Mouse (Mus musculus) heart, postnatal 0 days (tissue): ENCODE results near the gene Gm21969. TPM values are rescaled to one million over a fixed set of nuclear protein-coding genes. Genes with fewer than 3 reads are reported as not detected.

ENCODE experiments used
- ATAC-seq: fragments of 200-750 bp; cut with Nextera tagmentation; 2 replicates; pipeline ENCODE4 v1.8.0; 2017; ENCODE audit warnings: low read depth, moderate number of reproducible peaks, moderate library complexity; ENCODE audit not compliant: insufficient read depth
- DNase-seq: peaks from one replicate; pipeline ENCODE4 v3.0.0-alpha.2; 2016; ENCODE audit warnings: low spot score
- H3K27ac ChIP-seq: fragments of 300-500 bp; sonication (generic); 2 replicates; pipeline ENCODE4 v1.5.1; 2014; ENCODE audit warnings: low read depth, mild to moderate bottlenecking
- H3K27me3 ChIP-seq: fragments of 300-500 bp; sonication (generic); 2 replicates; pipeline ENCODE4 v1.6.1; 2014; ENCODE audit warnings: low read length, mixed read lengths; ENCODE audit not compliant: control insufficient read depth, insufficient read depth
- H3K36me3 ChIP-seq: fragments of 300-500 bp; sonication (generic); replicated peaks from 2 replicates; pipeline ENCODE4 v1.6.1; 2014; ENCODE audit warnings: low read length, mixed read lengths; ENCODE audit not compliant: control insufficient read depth, insufficient read depth
- H3K4me1 ChIP-seq: fragments of 300-500 bp; sonication (generic); 2 replicates; pipeline ENCODE4 v1.6.1; 2014; ENCODE audit warnings: antibody characterized with exemption; ENCODE audit not compliant: control insufficient read depth, insufficient read depth
- H3K4me2 ChIP-seq: fragments of 300-500 bp; sonication (generic); 2 replicates; pipeline ENCODE4 v1.6.1; 2014; ENCODE audit warnings: low read depth, mild to moderate bottlenecking, low read length, moderate library complexity
- H3K4me3 ChIP-seq: fragments of 300-500 bp; sonication (generic); 2 replicates; pipeline ENCODE4 v1.5.1; 2014; ENCODE audit warnings: low read depth, low read length
- H3K9ac ChIP-seq: fragments of 300-500 bp; sonication (generic); replicated peaks from 2 replicates; pipeline ENCODE4 v1.6.1; 2014; ENCODE audit warnings: low read depth, low read length, mixed read lengths
- H3K9me3 ChIP-seq: fragments of 300-500 bp; sonication (generic); replicated peaks from 2 replicates; pipeline ENCODE4 v1.6.1; 2016; ENCODE audit warnings: low read length; ENCODE audit not compliant: control insufficient read depth
- CTCF ChIP-seq: IDR thresholded peaks from 2 replicates; pipeline ENCODE4 v1.5.1; 2016; ENCODE audit warnings: antibody characterized with exemption, control low read depth, low read depth
- EP300 ChIP-seq: IDR thresholded peaks from 2 replicates; pipeline ENCODE4 v1.6.1; 2016; ENCODE audit warnings: antibody characterized with exemption, low read depth
- WGBS: fragments of 180-500 bp; shearing (Covaris S2); extraction: QIAGEN DNeasy Blood & Tissue Kit; methylation state at CpG from one replicate; pipeline ENCODE4 v1.1.7; 2014; 5-methylcytosine and 5-hydroxymethylcytosine counted together
- microRNA-seq: library from miRNA; unstranded; fragments of <30 nt; microRNA quantifications from one replicate; pipeline ENCODE4, GENCODE M21; 2016
- polyA plus RNA-seq: library from polyadenylated mRNA; unstranded; fragments of >200 nt; fragmentation: Nextera tagmentation; extraction: Ambion mirVana; gene quantifications from 2 replicates; pipeline ENCODE4 v1.2.1, GENCODE M21; 2015
- total RNA-seq: library from RNA; depleted of rRNA; stranded (reverse); fragments of >200 nt; gene quantifications from 2 replicates; pipeline ENCODE4 v1.2.3, GENCODE M21; 2014; ENCODE audit warnings: low replicate concordance; rRNA removed

Gm21969 gene
- total and polyA plus RNA-seq, 2 experiments from 2014 or later: not detected

DNA sequence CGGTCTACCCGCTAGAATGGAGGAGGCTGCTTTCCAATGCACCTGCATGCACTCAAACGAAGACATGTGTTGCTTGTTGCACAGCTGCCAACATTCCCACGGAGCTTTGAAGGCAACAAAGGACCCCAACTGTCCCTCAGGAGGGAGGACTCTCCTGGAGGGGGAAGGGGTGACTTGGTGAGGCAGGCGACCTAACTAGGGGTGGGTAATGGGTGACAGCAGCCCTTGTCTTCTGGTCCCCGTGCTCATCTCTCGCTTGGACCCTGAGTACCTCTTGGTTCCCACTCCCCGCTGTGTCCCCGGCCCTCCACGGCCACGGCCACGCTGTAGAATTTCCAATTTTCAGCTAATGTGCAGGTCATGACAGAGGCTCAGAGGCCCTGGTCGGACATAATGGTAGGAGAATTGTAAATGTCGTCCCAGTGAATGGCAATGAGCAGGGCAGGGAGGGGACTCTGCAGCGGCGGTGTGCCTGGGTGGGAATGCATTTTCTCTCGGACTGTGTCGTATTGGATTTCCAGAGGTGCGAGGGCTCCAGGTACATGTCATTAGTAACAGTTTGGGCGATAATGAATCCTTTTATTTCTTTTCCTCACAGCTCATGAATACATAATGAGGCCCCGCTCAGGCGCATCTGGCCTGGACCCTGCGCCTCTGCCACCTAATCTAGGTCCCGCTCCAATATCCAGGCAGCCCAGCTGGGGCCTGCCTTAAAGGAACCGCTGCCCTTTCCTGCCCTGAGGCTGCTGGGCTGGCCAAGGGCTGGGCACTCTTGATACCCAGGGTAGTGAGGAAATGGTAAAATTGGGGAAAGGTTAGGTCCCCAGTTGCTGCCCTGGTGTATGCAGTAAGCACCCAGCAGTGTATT is 107.7 kb downstream of the Gm21969 start:
- Histone ChIP-seq H3K4me2 (no peak overlapping the region), H3K9ac (no peak overlapping the region), H3K27ac (no peak overlapping the region), H3K4me1 (no peaks in the 10 kb centered on the region), H3K36me3 (no peaks in the 10 kb centered on the region), H3K27me3 (0 out of 2 replicates have a peak, but pooled peaks cover 3% of the 10 kb centered on the region), H3K9me3 (no peaks in the 10 kb centered on the region), H3K4me3 (no peak overlapping the region)
- TF ChIP-seq EP300 (no peak), CTCF (no peak)
- ATAC-seq (no peak), DNase-seq (no peak)
- WGBS: 40% methylated on average over 25 of the region's 25 CpGs

Small RNA genes lying within 50 kb of the gene (microRNA-seq; reads per million reads assigned to microRNA genes)
- not detected for gene Gm25571
- not detected for gene Mir7020

Other genes with a start within 250 kb of the Gm21969 start
- gene Iffo2, start 72.6 kb upstream of the Gm21969 start, total RNA-seq: 6.4 and 7.7 TPM in 2 replicates
- 2.4 and 2.9 TPM in 2 replicates for gene Iffo2, start 72.6 kb upstream of the Gm21969 start, polyA plus RNA-seq
- 47.7 and 53.7 TPM in 2 replicates for gene Aldh4a1, start 19.7 kb downstream of the Gm21969 start, total RNA-seq
- 21.7 and 24.9 TPM in 2 replicates for gene Aldh4a1, start 19.7 kb downstream of the Gm21969 start, polyA plus RNA-seq
- not detected in 2 replicates for gene Tas1r2, start 50.4 kb downstream of the Gm21969 start, total RNA-seq
- gene Tas1r2, start 50.4 kb downstream of the Gm21969 start, polyA plus RNA-seq: not detected in 2 replicates
- gene Pax7, start 230.3 kb downstream of the Gm21969 start, total RNA-seq: not detected in 2 replicates
- not detected in 2 replicates for gene Pax7, start 230.3 kb downstream of the Gm21969 start, polyA plus RNA-seq